Mouse (Mus musculus) spleen, adult 18-20 months (tissue): ENCODE measurements at regions not wholly inside any gene's neighbourhood (a gene's known extent, or its start where the extent isn't known, plus 50 kb on each side); places are given as distances from the start of the nearest gene placed in this dataset.

Experiments used
- DNase-seq, 2 experiments: peaks; one replicate each; pipeline ENCODE4 v3.0.0; 2022; ENCODE audit warnings: mixed read lengths in 2 of 2

- no peak for DNase-seq
Measured at GRCm38 (mm10) chr9:61815995-61816394, 98.3 kb downstream of the Rplp1 start.

GRCm38 (mm10) chr9:61813291-61813690, 101.1 kb downstream of the Rplp1 start:
- DNase-seq: no peak

GRCm38 (mm10) chr9:61812315-61812714, 102.0 kb downstream of the Rplp1 start:
- no peak for DNase-seq

GRCm38 (mm10) chr9:61810456-61810855, 103.9 kb downstream of the Rplp1 start:
- DNase-seq: no peak

- DNase-seq: no peak
Measured at GRCm38 (mm10) chr9:61808351-61809225, 105.8 kb downstream of the Rplp1 start.

GRCm38 (mm10) chr9:61805971-61806370, 108.4 kb downstream of the Rplp1 start:
- no peak for DNase-seq

GRCm38 (mm10) chr9:61803555-61803954, 110.8 kb downstream of the Rplp1 start:
- DNase-seq: no peak

- DNase-seq: no peak
Measured at GRCm38 (mm10) chr9:61802694-61803093, 111.6 kb downstream of the Rplp1 start.

- no peak for DNase-seq
Measured at GRCm38 (mm10) chr9:61799535-61799934, 114.8 kb downstream of the Rplp1 start.

- no peak for DNase-seq
Measured at GRCm38 (mm10) chr9:61795910-61796309, 118.4 kb downstream of the Rplp1 start.

- no peak for DNase-seq
Measured at GRCm38 (mm10) chr9:61791435-61792064, 122.8 kb downstream of the Rplp1 start.

- no peak for DNase-seq
Measured at GRCm38 (mm10) chr9:61790849-61791248, 123.5 kb downstream of the Rplp1 start.

GRCm38 (mm10) chr9:61789066-61789897, 125.1 kb downstream of the Rplp1 start:
- no peak for DNase-seq

GRCm38 (mm10) chr9:61781469-61781868, 132.9 kb downstream of the Rplp1 start:
- DNase-seq: peak in 1 of 2 experiments; percentile 18

- no peak for DNase-seq
Measured at GRCm38 (mm10) chr9:61780186-61780939, 134.0 kb downstream of the Rplp1 start.

- no peak for DNase-seq
Measured at GRCm38 (mm10) chr9:61779165-61779564, 135.2 kb downstream of the Rplp1 start.

- no peak for DNase-seq
Measured at GRCm38 (mm10) chr9:61776446-61776845, 137.9 kb downstream of the Rplp1 start.

GRCm38 (mm10) chr9:61770207-61770955, 144.0 kb downstream of the Rplp1 start:
- DNase-seq: no peak

- DNase-seq: no peak
Measured at GRCm38 (mm10) chr9:61766187-61766586, 148.2 kb downstream of the Rplp1 start.

- no peak for DNase-seq
Measured at GRCm38 (mm10) chr9:61765366-61765765, 149.0 kb downstream of the Rplp1 start.

- DNase-seq: no peak
Measured at GRCm38 (mm10) chr9:61757806-61758205, 156.5 kb downstream of the Rplp1 start.
